In the genomic region with DNA sequence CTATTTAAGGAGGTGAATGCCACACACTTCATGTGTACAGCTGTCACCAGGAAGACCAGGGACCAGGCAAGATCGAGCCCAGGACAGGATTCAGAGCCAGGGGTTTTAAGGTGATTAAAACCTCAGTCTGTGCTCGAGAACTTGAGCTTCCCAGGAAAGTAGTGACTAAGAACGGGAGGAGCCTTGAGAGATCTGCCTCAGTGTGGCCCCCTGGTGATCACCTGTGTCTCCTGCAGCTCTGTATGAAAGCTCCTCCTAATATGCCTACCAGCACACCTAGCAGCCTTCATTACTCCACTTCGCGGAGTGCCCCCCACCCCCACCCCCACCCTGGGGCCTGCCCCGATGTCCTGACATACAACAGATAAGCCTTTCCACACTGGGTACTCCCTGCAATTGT, we compare ENCODE assay signal across 10 mouse cellular contexts. TPM values are rescaled to one million over a fixed set of nuclear protein-coding genes. Genes with fewer than 3 reads are reported as not detected.
A peak's percentile ranks its signal among the peaks of the same experiment; 100 is the strongest.
DNase-seq lines count a peak whose midpoint lies in the region; ATAC-seq and TF ChIP-seq lines count a peak whose summit lies in the region.
"Had no signal": no experiment of that assay in that cellular context is flagged by ENCODE, and none has a peak within 500 bp of the region (broad histone marks: within the 10 kb centered on the region; RNA-seq: fewer than 3 reads in every experiment).

No protein-coding gene starts in this region.

- DNase-seq in hindbrain, postnatal 0 days (ENCODE audit: low spot score), result peak; percentile 32
- DNase-seq in CH12.LX (ENCODE audit: extremely low read depth) (peak; percentile 41), MN1 (ENCODE audit: low spot score) (no peak)
- DNase-seq in adrenal gland, postnatal 36 days, result peak; percentile 38 to 61
- DNase-seq in liver, embryonic 14.5 days (ENCODE audit: low read depth in 3 of 3, low spot score in 3 of 3), result no peak
- DNase-seq in gastrocnemius, postnatal 4 days (ENCODE audit: low spot score in 2 of 2), result no peak
- DNase-seq in spleen, adult 12 weeks (ENCODE audit: low spot score), result no peak

- H3K79me2 ChIP-seq in CH12.LX (replicated peaks; ENCODE audit: control insufficient read depth, extremely low read depth, insufficient read depth, poor library complexity, severe bottlenecking), result no peaks in the 10 kb centered on the region

- H3K4me1 ChIP-seq in hindbrain, postnatal 0 days (ENCODE audit: insufficient read depth, low read length), result peaks cover under 1% of the 10 kb centered on the region; the same call in 1 of the 2 replicates
- H3K4me1 ChIP-seq in hindbrain, embryonic 13.5 days (replicated peaks), result peaks cover 2% of the 10 kb centered on the region
- H3K4me1 ChIP-seq in CH12.LX (ENCODE audit: control insufficient read depth in 1 of 2, insufficient read depth in 2 of 2), result peaks cover 2 to 5% of the 10 kb centered on the region in 2 experiments; a peak in 3 of 4 replicates
- H3K4me1 ChIP-seq in liver, embryonic 14.5 days (replicated peaks; ENCODE audit: control insufficient read depth in 2 of 2, insufficient read depth in 2 of 2, low read length in 1 of 2), result no peaks in the 10 kb centered on the region; a peak in 1 of 4 replicates

- no peak overlapping the region for H3K9ac ChIP-seq in hindbrain, postnatal 0 days (replicated peaks; ENCODE audit: low read length)
- H3K9ac ChIP-seq in hindbrain, embryonic 13.5 days, result no peak overlapping the region
- no peak overlapping the region for H3K9ac ChIP-seq in CH12.LX (ENCODE audit: insufficient read depth, low read depth)
- H3K9ac ChIP-seq in liver, embryonic 14.5 days (replicated peaks), result no peak overlapping the region
- H3K9ac ChIP-seq: heart, embryonic 15.5 days had no signal

- H3K4me2 ChIP-seq in hindbrain, postnatal 0 days (ENCODE audit: low read depth, low read length), result no peak overlapping the region
- H3K4me2 ChIP-seq in hindbrain, embryonic 13.5 days, result no peak overlapping the region
- no peak overlapping the region for H3K4me2 ChIP-seq in CH12.LX (ENCODE audit: insufficient read depth, low read depth, poor library complexity, severe bottlenecking)
- H3K4me2 ChIP-seq in liver, embryonic 14.5 days (ENCODE audit: low read depth), result no peak overlapping the region
- H3K4me2 ChIP-seq: heart, embryonic 15.5 days had no signal

- H3K27me3 ChIP-seq in hindbrain, postnatal 0 days (ENCODE audit: insufficient read depth, low read length), result no peaks in the 10 kb centered on the region
- H3K27me3 ChIP-seq in hindbrain, embryonic 13.5 days, result peaks cover 9% of the 10 kb centered on the region; the same call in 1 of the 2 replicates
- peaks cover 41% of the 10 kb centered on the region for H3K27me3 ChIP-seq in CH12.LX (replicated peaks)
- no peaks in the 10 kb centered on the region for H3K27me3 ChIP-seq in liver, embryonic 14.5 days (ENCODE audit: control insufficient read depth, insufficient read depth, low read length)

- no peak overlapping the region for H3K4me3 ChIP-seq in hindbrain, postnatal 0 days (ENCODE audit: low read length)
- H3K4me3 ChIP-seq in hindbrain, embryonic 13.5 days, result no peak overlapping the region
- H3K4me3 ChIP-seq in CH12.LX (replicated peaks in 1 of 3; ENCODE audit: low read depth in 2 of 3, low read length in 2 of 3, poor library complexity in 1 of 3), result no peak overlapping the region
- no peak overlapping the region for H3K4me3 ChIP-seq in liver, embryonic 14.5 days (ENCODE audit: insufficient read depth in 1 of 2, low read depth in 2 of 2, low read length in 2 of 2)
- H3K4me3 ChIP-seq: heart, embryonic 15.5 days had no signal

- in situ Hi-C loops in CH12.LX (cut with MboI; ENCODE audit: low pct_ligation_motif_present, low pct_unique_long_range_greater_than_20kb, low sequenced_read_pairs), result no loop called here

- TF ChIP-seq EP300 in CH12.LX (IDR thresholded peaks at IDR 0.05; ENCODE audit: low read length), result no peak
- TF ChIP-seq EP300 in liver, embryonic 14.5 days (IDR thresholded peaks at IDR 0.05; ENCODE audit: low read depth), result no peak

- dilution Hi-C loops in CH12.LX (cut with MboI; ENCODE audit: extremely low pct_ligation_motif_present, extremely low pct_unique_long_range_greater_than_20kb, low sequenced_read_pairs), result no loop called here

- H3K9me3 ChIP-seq in hindbrain, postnatal 0 days (ENCODE audit: low read length), result no peaks in the 10 kb centered on the region
- H3K9me3 ChIP-seq in hindbrain, embryonic 13.5 days, result no peaks in the 10 kb centered on the region
- H3K9me3 ChIP-seq in CH12.LX (replicated peaks; ENCODE audit: low read length), result peaks cover 2% of the 10 kb centered on the region
- no peaks in the 10 kb centered on the region for H3K9me3 ChIP-seq in liver, embryonic 14.5 days (ENCODE audit: control insufficient read depth, low read length)
- H3K9me3 ChIP-seq: heart, embryonic 15.5 days had no signal

- H3K36me3 ChIP-seq in hindbrain, postnatal 0 days (ENCODE audit: insufficient read depth, low read length), result no peaks in the 10 kb centered on the region
- H3K36me3 ChIP-seq in hindbrain, embryonic 13.5 days, result no peaks in the 10 kb centered on the region
- H3K36me3 ChIP-seq in CH12.LX (replicated peaks in 1 of 2; ENCODE audit: control insufficient read depth in 1 of 2, insufficient read depth in 1 of 2, low read length in 1 of 2), result no peaks in the 10 kb centered on the region
- H3K36me3 ChIP-seq in liver, embryonic 14.5 days (replicated peaks; ENCODE audit: control insufficient read depth, insufficient read depth, low read depth), result no peaks in the 10 kb centered on the region
- H3K36me3 ChIP-seq: heart, embryonic 15.5 days had no signal

- no peak for ATAC-seq in hindbrain, postnatal 0 days
- ATAC-seq in hindbrain, embryonic 13.5 days (ENCODE audit: low FRiP score), result no peak
- ATAC-seq in liver, embryonic 14.5 days (ENCODE audit: insufficient read depth), result no peak

- TF ChIP-seq RAD21 in CH12.LX (IDR thresholded peaks at IDR 0.05; ENCODE audit: low read depth, low read length), result peak; percentile 18

- WGBS in hindbrain, postnatal 0 days, result 29% methylated on average over 6 of the region's 6 CpGs
- WGBS in hindbrain, embryonic 13.5 days, result 23% methylated on average over 6 of the region's 6 CpGs
- WGBS in liver, embryonic 14.5 days (ENCODE audit: insufficient replicate concordance), result 21% methylated on average over 6 of the region's 6 CpGs

- TF ChIP-seq CTCF in hindbrain, postnatal 0 days (IDR thresholded peaks at IDR 0.05; ENCODE audit: low read depth), result peak; percentile 43
- TF ChIP-seq CTCF in CH12.LX (conservative IDR thresholded peaks at IDR 0.05 in 1 of 2, IDR thresholded peaks at IDR 0.05 in 1 of 2; ENCODE audit: low read depth in 2 of 2, low read length in 2 of 2), result peak in 1 of 2 experiments; percentile 65; a peak in 3 of 4 replicates
- peak; percentile 36 for TF ChIP-seq CTCF in liver, embryonic 14.5 days (IDR thresholded peaks at IDR 0.05; ENCODE audit: low read depth)

- H3K27ac ChIP-seq in hindbrain, postnatal 0 days, result no peak overlapping the region
- H3K27ac ChIP-seq in hindbrain, embryonic 13.5 days, result no peak overlapping the region
- H3K27ac ChIP-seq in CH12.LX (ENCODE audit: insufficient read depth, low read depth), result no peak overlapping the region
- H3K27ac ChIP-seq in liver, embryonic 14.5 days, result no peak overlapping the region
- H3K27ac ChIP-seq: heart, embryonic 15.5 days had no signal

- TF ChIP-seq POLR2A in CH12.LX (IDR thresholded peaks at IDR 0.05; ENCODE audit: low read depth, low read length), result no peak

TF ChIP-seq in CH12.LX, 34 proteins besides CTCF, POLR2A, EP300 and RAD21:
- TF ChIP-seq IRF4 (IDR thresholded peaks at IDR 0.05; ENCODE audit: low read depth, low read length), result peak; percentile 80
- TF ChIP-seq SMC3 (IDR thresholded peaks at IDR 0.05; ENCODE audit: low read depth, low read length), result peak; percentile 24; the same call in 1 of the 2 replicates
- no peak for TF ChIP-seq MAZ (IDR thresholded peaks at IDR 0.05; ENCODE audit: low read depth, low read length)

RNA-seq across cellular contexts. Expression of a gene that starts 25.3 kb away (rescaled TPM):
- 3.1 and 4.4 TPM in 2 replicates for total RNA-seq in hindbrain, postnatal 0 days (2014; rRNA removed)
- polyA plus RNA-seq in hindbrain, postnatal 0 days (2015; fragmentation: Nextera tagmentation; extraction: Ambion mirVana), result 5.1 and 5.3 TPM in 2 replicates
- polyA plus RNA-seq in hindbrain, embryonic 13.5 days (2015; fragmentation: Nextera tagmentation; extraction: Ambion mirVana), result 7.5 and 8.3 TPM in 2 replicates
- total RNA-seq in CH12.LX (2012; rRNA removed), result not detected in 2 replicates
- not detected in 2 replicates for total RNA-seq in CH12.LX (2014; rRNA removed)
- not detected in 2 replicates for polyA plus RNA-seq in CH12.LX (2012; ENCODE audit: insufficient read length, low read depth)
- total RNA-seq in adrenal gland, postnatal 36 days (2021), result under 1 TPM; 0.30 to 0.53 TPM
- polyA plus RNA-seq in liver, embryonic 14.5 days (2012; rRNA removed), result 0.02 TPM in 2 replicates
- not detected in 2 replicates for polyA plus RNA-seq in liver, embryonic 14.5 days (2014; fragmentation: Nextera tagmentation; extraction: Ambion mirVana)
- total RNA-seq in gastrocnemius, postnatal 4 days (2021), result under 1 TPM; 0.31 to 0.69 TPM
- polyA plus RNA-seq: spleen, adult 2 months had no signal

Comparison
In these comparisons a context has a peak if more than half of its experiments do, and no peak if none do; other contexts are left out.
1. DNase-seq: peak in hindbrain, postnatal 0 days (single experiment), CH12.LX (single experiment) and adrenal gland, postnatal 36 days (2 of 2); none in liver, embryonic 14.5 days (0 of 3), gastrocnemius, postnatal 4 days (0 of 2), spleen, adult 12 weeks (single experiment) and MN1 (single experiment).